Mouse (Mus musculus) embryonic facial prominence, embryonic 11.5 days (tissue): ENCODE results near the gene A930004D18Rik. TPM values are rescaled to one million over a fixed set of nuclear protein-coding genes. Genes with fewer than 3 reads are reported as not detected.
"Not testable (repeated sequence)": the region's sequence is repeated elsewhere in the genome, so short reads cannot be mapped to it uniquely, and the experiment has no call there.

Experiments used
- ATAC-seq: fragments of 200-750 bp; cut with Nextera tagmentation; replicated peaks from 2 replicates; pipeline ENCODE4 v1.8.0; 2017; ENCODE audit warnings: low read depth; ENCODE audit not compliant: insufficient number of reproducible peaks, low FRiP score, low TSS enrichment
- DNase-seq: peaks from one replicate; pipeline ENCODE4 v3.0.0-alpha.2; 2015; ENCODE audit warnings: low spot score
- H3K27ac ChIP-seq: fragments of 300-500 bp; sonication (generic); replicated peaks from 2 replicates; pipeline ENCODE4 v1.5.1; 2014; ENCODE audit warnings: mild to moderate bottlenecking, low read depth, low read length, control low read depth
- H3K27me3 ChIP-seq: fragments of 300-500 bp; sonication (generic); 2 replicates; pipeline ENCODE4 v1.6.1; 2014; ENCODE audit warnings: mild to moderate bottlenecking, low read length, moderate library complexity, mixed read lengths; ENCODE audit not compliant: control insufficient read depth, insufficient read depth
- H3K36me3 ChIP-seq: fragments of 300-500 bp; sonication (generic); replicated peaks from 2 replicates; pipeline ENCODE4 v1.6.1; 2014; ENCODE audit warnings: low read depth, mild to moderate bottlenecking, low read length, moderate library complexity, mixed read lengths; ENCODE audit not compliant: control insufficient read depth, insufficient read depth
- H3K4me1 ChIP-seq: fragments of 300-500 bp; sonication (generic); 2 replicates; pipeline ENCODE4 v1.6.1; 2014; ENCODE audit warnings: low read length, mixed read lengths; ENCODE audit not compliant: control insufficient read depth, insufficient read depth
- H3K4me2 ChIP-seq: fragments of 300-500 bp; sonication (generic); 2 replicates; pipeline ENCODE4 v1.6.1; 2014; ENCODE audit warnings: low read depth, mild to moderate bottlenecking, control low read depth, low read length, moderate library complexity
- H3K4me3 ChIP-seq: fragments of 300-500 bp; sonication (generic); 2 replicates; pipeline ENCODE4 v1.5.1; 2014; ENCODE audit warnings: low read depth, low read length, control low read depth
- H3K9ac ChIP-seq: fragments of 300-500 bp; sonication (generic); replicated peaks from 2 replicates; pipeline ENCODE4 v1.6.1; 2014; ENCODE audit warnings: mild to moderate bottlenecking, control low read depth, low read length
- H3K9me3 ChIP-seq: fragments of 300-500 bp; sonication (generic); replicated peaks from 2 replicates; pipeline ENCODE4 v1.6.1; 2016; ENCODE audit warnings: mild to moderate bottlenecking, low read length, inconsistent platforms, mixed read lengths; ENCODE audit not compliant: control insufficient read depth
- WGBS: fragments of 180-500 bp; shearing (Covaris S2); extraction: QIAGEN DNeasy Blood & Tissue Kit; methylation state at CpG from one replicate; pipeline ENCODE4 v1.1.7; 2014; 5-methylcytosine and 5-hydroxymethylcytosine counted together
- microRNA-seq: library from miRNA; unstranded; fragments of <30 nt; microRNA quantifications from one replicate; pipeline ENCODE4, GENCODE M21; 2016; ENCODE audit warnings: borderline number of aligned reads
- polyA plus RNA-seq: library from polyadenylated mRNA; unstranded; fragments of >200 nt; fragmentation: Nextera tagmentation; extraction: Ambion mirVana; gene quantifications from 2 replicates; pipeline ENCODE4 v1.2.1, GENCODE M21; 2014

A930004D18Rik gene
- polyA plus RNA-seq, 1 experiment from 2014 or later, result 9.2 TPM

- no peak overlapping the region for H3K4me2 ChIP-seq
Observed at GRCm38 (mm10) chr2:17984774-17985173, 52.8 kb downstream of the A930004D18Rik start.

DNA sequence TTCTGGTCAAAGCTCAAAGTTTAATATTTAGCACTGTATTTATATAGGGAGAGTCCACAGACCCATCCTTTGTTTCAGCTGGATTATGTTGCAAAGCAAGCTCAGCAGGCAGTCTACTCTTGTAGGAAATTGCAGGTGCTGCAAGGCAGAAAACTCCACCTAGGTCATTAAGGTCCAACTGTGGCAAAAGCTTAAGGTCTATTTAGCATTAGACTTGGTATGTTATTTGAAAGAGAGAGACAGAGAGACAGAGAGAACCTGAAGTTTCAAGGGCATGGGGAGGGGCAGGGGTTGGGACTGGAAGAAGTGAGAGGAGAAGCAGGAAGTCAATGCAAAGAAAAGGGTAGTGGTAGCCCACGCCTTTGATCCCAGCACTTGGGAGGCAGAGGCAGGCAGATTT lies 54.8 kb downstream of the A930004D18Rik start:
- ATAC-seq (no peak), DNase-seq (no peak)
- Histone ChIP-seq H3K27me3 (no peaks in the 10 kb centered on the region), H3K4me3 (no peak overlapping the region), H3K4me2 (no peak overlapping the region), H3K9me3 (no peaks in the 10 kb centered on the region), H3K27ac (no peak overlapping the region), H3K9ac (no peak overlapping the region), H3K36me3 (no peaks in the 10 kb centered on the region), H3K4me1 (no peaks in the 10 kb centered on the region)
- WGBS, result 93% methylated on average over 1 of the region's 1 CpGs

More at GRCm38 (mm10) chr2:17984774-17985173, 52.8 kb downstream of the A930004D18Rik start:
- over 99% methylated on average over 3 of the region's 3 CpGs for WGBS
- Histone ChIP-seq H3K36me3 (no peaks in the 10 kb centered on the region), H3K27me3 (no peaks in the 10 kb centered on the region), H3K4me1 (no peaks in the 10 kb centered on the region), H3K9me3 (no peaks in the 10 kb centered on the region), H3K9ac (no peak overlapping the region), H3K4me3 (no peak overlapping the region), H3K27ac (no peak overlapping the region)
- DNase-seq, result no peak
- ATAC-seq, result no peak

DNA sequence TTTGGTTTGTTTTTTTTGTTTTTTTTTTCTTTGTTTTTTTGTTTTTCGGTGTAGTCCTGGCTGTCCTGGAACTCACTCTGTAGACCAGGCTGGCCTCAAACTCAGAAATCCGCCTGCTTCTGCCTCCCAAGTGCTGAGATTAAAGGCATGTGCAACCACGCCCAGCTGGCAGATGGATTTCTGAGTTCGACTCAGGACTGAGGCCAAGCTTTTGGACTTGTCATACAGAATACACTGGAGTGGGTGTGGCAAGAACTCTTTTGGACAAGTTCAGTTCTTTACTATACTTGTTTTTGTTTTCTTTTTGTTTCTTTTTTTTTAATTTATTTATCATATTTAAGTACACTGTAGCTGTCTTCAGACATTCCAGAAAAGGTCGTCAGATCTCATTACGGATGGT lies 58.8 kb downstream of the A930004D18Rik start:
- H3K9me3 ChIP-seq, result no peaks in the 10 kb centered on the region
- no peaks in the 10 kb centered on the region for H3K4me1 ChIP-seq
- H3K36me3 ChIP-seq, result no peaks in the 10 kb centered on the region
- DNase-seq (no peak), ATAC-seq (no peak)
- no peak overlapping the region for H3K4me3 ChIP-seq
- no peak overlapping the region for H3K27ac ChIP-seq
- WGBS, result 94% methylated on average over 6 of the region's 6 CpGs
- H3K9ac ChIP-seq, result no peak overlapping the region
- no peak overlapping the region for H3K4me2 ChIP-seq
- no peaks in the 10 kb centered on the region for H3K27me3 ChIP-seq

- H3K4me3 ChIP-seq, ATAC-seq, H3K36me3 ChIP-seq, H3K4me2 ChIP-seq, H3K9ac ChIP-seq, H3K27me3 ChIP-seq, DNase-seq, H3K27ac ChIP-seq, H3K4me1 ChIP-seq, H3K9me3 ChIP-seq: not testable (repeated sequence)
- 92% methylated on average over 7 of the region's 7 CpGs for WGBS
Observed at GRCm38 (mm10) chr2:17978251-17978650, 59.3 kb downstream of the A930004D18Rik start.

DNA sequence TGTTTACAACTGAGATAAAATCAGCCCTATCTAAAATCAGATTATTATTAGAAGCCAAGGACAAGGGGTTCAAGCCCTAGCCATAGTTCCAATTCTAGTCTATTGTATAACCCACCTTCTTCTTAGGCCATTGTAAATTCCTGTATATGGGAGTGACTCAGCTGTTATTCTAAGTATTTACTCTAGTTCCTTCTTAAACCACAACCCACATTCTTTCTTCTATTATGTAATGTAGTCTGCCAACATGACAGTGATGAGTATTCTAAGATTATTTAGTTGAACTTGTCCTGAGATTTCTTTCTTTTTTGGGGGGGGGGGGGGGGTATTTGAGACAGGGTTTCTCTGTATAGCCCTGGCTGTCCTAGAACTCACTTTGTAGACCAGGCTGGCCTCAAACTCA lies 59.9 kb downstream of the A930004D18Rik start:
- H3K4me1 ChIP-seq, H3K4me3 ChIP-seq, H3K27ac ChIP-seq, H3K9ac ChIP-seq, ATAC-seq, H3K36me3 ChIP-seq, DNase-seq, H3K4me2 ChIP-seq, H3K27me3 ChIP-seq, H3K9me3 ChIP-seq: not testable (repeated sequence)

GRCm38 (mm10) chr2:17975601-17976327 lies 61.8 kb downstream of the A930004D18Rik start:
- Histone ChIP-seq H3K27me3 (no peaks in the 10 kb centered on the region), H3K9me3 (no peaks in the 10 kb centered on the region), H3K36me3 (no peaks in the 10 kb centered on the region), H3K4me2 (no peak overlapping the region), H3K9ac (no peak overlapping the region), H3K4me1 (no peaks in the 10 kb centered on the region), H3K4me3 (no peak overlapping the region), H3K27ac (no peak overlapping the region)
- WGBS, result 71% methylated on average over 4 of the region's 4 CpGs
- DNase-seq (no peak), ATAC-seq (no peak)

Small RNA genes within 50 kb of the gene (microRNA-seq; reads per million reads assigned to microRNA genes)
- 18.3 reads per million, percentile 19 among the genes with 10 or more reads in this experiment for gene Mir7655

Other genes with a start within 250 kb of the A930004D18Rik start
- gene H2al2a, start 40.8 kb downstream of the A930004D18Rik start, polyA plus RNA-seq, result not detected in 2 replicates
- gene Skida1, start 11.3 kb upstream of the A930004D18Rik start, polyA plus RNA-seq, result 15.5 and 16.9 TPM in 2 replicates
- gene Mllt10, start 17.5 kb upstream of the A930004D18Rik start, polyA plus RNA-seq, result 40.8 and 44.3 TPM in 2 replicates